Mouse (Mus musculus) megakaryocyte, embryonic 14.5 days (primary cell): ENCODE measurements around the gene Vwa7. TPM values are rescaled to one million over a fixed set of nuclear protein-coding genes. Genes with fewer than 3 reads are reported as not detected.

Experiments
- H3K27me3 ChIP-seq: replicated peaks from 2 replicates; pipeline ENCODE3; 2012; ENCODE audit warnings: inconsistent platforms
- H3K36me3 ChIP-seq: replicated peaks from 2 replicates; pipeline ENCODE3; 2012; ENCODE audit warnings: low read length, inconsistent platforms, mixed read lengths
- H3K4me1 ChIP-seq: 2 replicates; pipeline ENCODE4 v1.6.1; 2012; ENCODE audit warnings: inconsistent platforms
- H3K4me3 ChIP-seq: replicated peaks from 2 replicates; pipeline ENCODE3; 2012; ENCODE audit warnings: moderate library complexity, mild to moderate bottlenecking, inconsistent platforms
- H3K9me3 ChIP-seq: 2 replicates; pipeline ENCODE4 v1.6.1; 2012; ENCODE audit warnings: inconsistent platforms
- FLI1 ChIP-seq: IDR thresholded peaks from 2 replicates; pipeline ENCODE4 v1.6.1; 2012; ENCODE audit warnings: low read length, inconsistent platforms, mixed read lengths
- GATA1 ChIP-seq: IDR thresholded peaks from 3 replicates; pipeline ENCODE4 v1.6.1; 2012; ENCODE audit warnings: mixed read lengths, low read length, inconsistent platforms, borderline replicate concordance
- polyA plus RNA-seq: library from polyadenylated mRNA; stranded (reverse); fragments of >175 nt; gene quantifications from 2 replicates; pipeline ENCODE4 v1.2.3, GENCODE M21; 2012; ENCODE audit warnings: low replicate concordance; ENCODE audit not compliant: insufficient read depth

Gene Vwa7
- polyA plus RNA-seq, 1 experiment: 0.40 TPM

GRCm38 (mm10) chr17:35052271-35052798 lies 36.0 kb downstream of the Vwa7 start:
- Histone ChIP-seq H3K4me1 (peaks cover 68% of the 10 kb centered on the region), H3K4me3 (peak overlapping the region; percentile 97), H3K36me3 (peaks cover 57% of the 10 kb centered on the region), H3K9me3 (no peaks in the 10 kb centered on the region), H3K27me3 (no peaks in the 10 kb centered on the region)
- TF ChIP-seq FLI1: no peak
- TF ChIP-seq GATA1: no peak

- TF ChIP-seq GATA1: no peak
- TF ChIP-seq FLI1: no peak
- peaks cover 86% of the 10 kb centered on the region for H3K36me3 ChIP-seq
- peak overlapping the region; percentile 71 for H3K4me3 ChIP-seq
- no peaks in the 10 kb centered on the region for H3K9me3 ChIP-seq
- H3K27me3 ChIP-seq: no peaks in the 10 kb centered on the region
- H3K4me1 ChIP-seq: peaks cover 86% of the 10 kb centered on the region
Measured at GRCm38 (mm10) chr17:35055691-35056495, 39.5 kb downstream of the Vwa7 start.

GRCm38 (mm10) chr17:35057090-35057489 lies 40.7 kb downstream of the Vwa7 start:
- TF ChIP-seq FLI1: no peak
- no peaks in the 10 kb centered on the region for H3K27me3 ChIP-seq
- H3K4me1 ChIP-seq: peaks cover 92% of the 10 kb centered on the region
- no peak overlapping the region for H3K4me3 ChIP-seq
- H3K36me3 ChIP-seq: peaks cover 89% of the 10 kb centered on the region
- H3K9me3 ChIP-seq: no peaks in the 10 kb centered on the region

DNA sequence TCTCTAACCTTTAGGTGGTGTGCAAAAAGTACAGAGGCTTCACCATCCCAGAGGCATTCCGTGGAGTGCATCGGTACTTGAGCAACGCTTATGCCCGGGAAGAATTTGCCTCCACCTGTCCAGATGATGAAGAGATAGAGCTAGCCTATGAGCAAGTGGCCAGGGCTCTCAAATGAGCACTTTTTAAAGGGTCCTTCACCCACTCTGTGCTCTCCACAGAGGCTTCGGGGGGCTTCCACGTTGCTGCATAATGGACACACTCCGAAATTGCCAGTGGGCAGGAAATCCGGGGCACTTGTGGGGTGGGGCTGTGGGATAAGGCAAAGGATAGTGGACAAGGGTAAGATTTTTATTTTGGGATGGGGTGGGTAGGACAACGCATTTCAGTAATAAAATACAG lies 41.9 kb downstream of the Vwa7 start:
- Histone ChIP-seq H3K36me3 (peaks cover 88% of the 10 kb centered on the region), H3K4me3 (no peak overlapping the region)

DNA sequence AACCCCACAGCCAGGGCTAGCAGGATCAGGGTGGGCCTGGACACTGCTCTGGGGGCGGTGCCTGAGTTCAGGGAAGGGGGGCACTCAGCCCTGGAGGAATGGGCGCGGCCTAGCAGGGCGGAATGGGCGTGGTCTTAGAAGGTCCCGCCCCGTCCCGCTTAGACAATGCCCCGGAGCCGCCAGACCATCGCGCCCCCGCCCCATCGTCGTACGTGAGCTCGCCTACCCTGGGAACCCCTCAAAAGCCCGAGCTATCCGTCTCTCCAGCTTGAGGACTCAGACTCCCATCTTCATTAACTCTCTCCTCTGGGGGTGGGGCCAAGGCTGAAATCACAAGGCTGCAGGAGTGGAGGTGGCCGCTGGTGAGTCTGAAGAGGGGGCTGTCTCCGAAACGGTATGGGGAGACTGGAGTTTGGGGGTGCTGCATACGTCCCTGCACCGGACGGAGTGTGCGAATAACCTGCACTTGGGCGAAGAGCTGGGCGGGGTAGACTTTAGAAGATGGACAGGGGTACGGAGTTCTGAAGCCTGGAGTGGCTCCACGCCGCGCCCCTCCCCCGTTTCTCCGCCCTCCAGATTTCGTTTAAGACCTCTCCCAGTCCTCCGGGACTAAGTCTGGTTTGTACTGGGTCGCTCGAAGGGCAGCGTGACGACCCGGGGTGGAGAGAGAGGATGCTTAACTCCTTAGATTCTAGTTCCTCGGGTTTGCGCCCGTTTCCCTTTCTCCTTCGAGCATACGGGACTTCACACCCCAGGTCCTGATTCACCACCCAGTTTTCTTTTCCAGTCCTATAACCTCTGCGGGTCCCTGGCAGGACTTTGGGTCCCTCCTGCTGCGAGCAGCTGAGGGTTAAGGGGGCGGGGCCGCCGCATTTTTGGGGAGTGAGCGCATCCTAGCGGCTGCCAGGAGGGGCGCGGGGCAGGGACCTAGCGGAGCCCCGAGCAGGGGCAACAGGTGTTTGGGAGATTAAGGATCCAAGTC lies 42.8 kb downstream of the Vwa7 start, which contains the start of gene Ddah2:
Ddah2 (plus strand) TSS at position 125 of the 982 bp plus-strand sequence.
- Histone ChIP-seq H3K4me1 (peaks cover 91% of the 10 kb centered on the region), H3K9me3 (no peaks in the 10 kb centered on the region), H3K27me3 (no peaks in the 10 kb centered on the region), H3K4me3 (peak within 1 kb of the TSS; percentile 94), H3K36me3 (peaks cover 89% of the 10 kb centered on the region)
- no peak for TF ChIP-seq FLI1
- no peak for TF ChIP-seq GATA1

More for the DNA sequence above, 41.9 kb downstream of the Vwa7 start:
- Histone ChIP-seq H3K9me3 (no peaks in the 10 kb centered on the region), H3K27me3 (no peaks in the 10 kb centered on the region), H3K4me1 (peaks cover 90% of the 10 kb centered on the region)
- no peak for TF ChIP-seq GATA1
- no peak for TF ChIP-seq FLI1

- no peaks in the 10 kb centered on the region for H3K27me3 ChIP-seq
- H3K36me3 ChIP-seq: peaks cover 87% of the 10 kb centered on the region
- H3K4me3 ChIP-seq: peak overlapping the region; percentile 94
- peaks cover 93% of the 10 kb centered on the region for H3K4me1 ChIP-seq
- no peaks in the 10 kb centered on the region for H3K9me3 ChIP-seq
- no peak for TF ChIP-seq FLI1
- TF ChIP-seq GATA1: no peak
Measured at GRCm38 (mm10) chr17:35060071-35060470, 43.7 kb downstream of the Vwa7 start.

DNA sequence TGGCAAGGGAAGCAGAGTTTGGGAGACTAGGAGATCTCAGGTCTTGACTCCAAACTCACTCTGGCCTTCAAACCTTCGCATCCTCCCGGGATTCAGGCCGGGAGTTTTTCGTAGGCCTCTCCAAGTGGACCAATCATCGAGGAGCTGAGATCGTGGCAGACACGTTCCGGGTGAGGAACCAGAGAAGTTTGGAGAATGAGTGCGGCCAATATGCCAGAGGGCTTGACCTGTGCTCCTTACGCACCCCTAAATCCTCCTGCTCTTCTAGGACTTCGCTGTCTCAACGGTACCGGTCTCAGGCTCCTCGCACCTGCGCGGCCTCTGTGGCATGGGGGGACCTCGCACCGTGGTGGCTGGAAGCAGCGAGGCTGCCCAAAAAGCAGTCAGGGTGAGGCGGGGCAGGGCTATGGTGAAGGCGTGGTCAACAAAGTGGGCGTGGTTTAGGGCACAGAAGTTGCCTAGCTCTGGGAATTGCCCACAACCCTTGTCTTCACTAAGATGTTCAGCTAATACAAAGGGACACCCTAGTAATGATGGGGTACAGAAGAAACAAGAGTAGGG lies 44.4 kb downstream of the Vwa7 start:
- peaks cover 80% of the 10 kb centered on the region for H3K36me3 ChIP-seq
- no peaks in the 10 kb centered on the region for H3K9me3 ChIP-seq
- H3K4me1 ChIP-seq: peaks cover 93% of the 10 kb centered on the region
- TF ChIP-seq FLI1 (no peak), GATA1 (no peak)
- H3K4me3 ChIP-seq: peak overlapping the region; percentile 94
- H3K27me3 ChIP-seq: no peaks in the 10 kb centered on the region

DNA sequence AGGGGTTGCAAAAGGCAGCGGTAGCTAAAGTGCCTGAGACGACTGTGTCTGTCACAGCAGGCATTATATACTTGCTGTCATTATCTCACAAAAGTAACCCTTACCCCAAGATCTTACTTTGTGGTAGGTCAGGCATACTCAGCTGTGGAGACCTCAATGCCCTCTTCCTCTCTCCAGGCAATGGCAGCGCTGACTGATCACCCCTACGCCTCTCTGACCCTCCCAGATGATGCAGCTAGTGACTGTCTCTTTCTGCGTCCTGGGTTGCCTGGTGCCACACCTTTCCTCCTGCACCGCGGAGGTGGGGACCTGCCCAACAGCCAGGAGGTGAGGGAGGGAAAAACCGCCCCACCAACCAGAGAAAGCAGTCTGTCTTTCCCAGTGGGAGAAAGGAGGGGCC lies 44.9 kb downstream of the Vwa7 start:
- Histone ChIP-seq H3K36me3 (peaks cover 75% of the 10 kb centered on the region), H3K4me3 (peak overlapping the region; percentile 53), H3K9me3 (no peaks in the 10 kb centered on the region), H3K4me1 (peaks cover 93% of the 10 kb centered on the region), H3K27me3 (peaks cover 2% of the 10 kb centered on the region)
- no peak for TF ChIP-seq GATA1
- TF ChIP-seq FLI1: no peak

- H3K27me3 ChIP-seq: peaks cover 8% of the 10 kb centered on the region
- peak overlapping the region; percentile 94 for H3K4me3 ChIP-seq
- no peaks in the 10 kb centered on the region for H3K9me3 ChIP-seq
- TF ChIP-seq FLI1 (no peak), GATA1 (no peak)
- H3K4me1 ChIP-seq: peaks cover 96% of the 10 kb centered on the region
- peaks cover 63% of the 10 kb centered on the region for H3K36me3 ChIP-seq
Measured at GRCm38 (mm10) chr17:35063466-35063865, 47.1 kb downstream of the Vwa7 start.
